Mouse (Mus musculus): ENCODE measurements around the gene St8sia1. TPM values are rescaled to one million over a fixed set of nuclear protein-coding genes. Genes with fewer than 3 reads are reported as not detected.
"Not testable (repeated sequence)": the region's sequence is repeated elsewhere in the genome, so short reads cannot be mapped to it uniquely, and the experiment has no call there.

Gene St8sia1
- polyA plus RNA-seq, 1 experiment from 2014 or later = 0.98 TPM

DNA sequence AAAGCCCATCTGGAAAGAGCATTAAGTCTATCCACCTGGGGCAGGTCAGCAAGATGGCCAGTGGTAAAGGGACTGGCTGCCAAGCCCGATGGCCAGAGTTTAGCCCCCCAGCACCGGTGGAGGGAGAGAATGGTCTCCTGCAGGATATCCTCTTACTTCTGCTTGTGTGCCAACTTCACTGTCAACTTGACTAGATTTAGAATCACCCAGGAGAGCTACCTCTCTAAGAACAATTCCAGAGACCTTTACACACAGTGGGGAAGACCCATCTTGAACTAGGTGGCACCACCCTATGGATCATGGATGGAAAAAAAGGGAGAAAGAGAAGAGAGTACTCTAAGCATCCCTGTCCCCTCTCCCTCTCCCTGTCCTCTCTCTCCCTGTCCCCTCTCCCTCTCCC, 28.7 kb upstream of the St8sia1 start:
- Histone ChIP-seq H3K4me2 (replicated peaks) (no peak overlapping the region), H3K9me3 (replicated peaks) (no peaks in the 10 kb centered on the region), H3K9ac (no peak overlapping the region), H3K4me3 (replicated peaks) (no peak overlapping the region), H3K27ac (replicated peaks) (no peak overlapping the region), H3K36me3 (no peaks in the 10 kb centered on the region), H3K4me1 (peaks cover 7% of the 10 kb centered on the region), H3K27me3 (no peaks in the 10 kb centered on the region)
- 79% methylated on average over 2 of the region's 2 CpGs for WGBS
- no peak for ATAC-seq (ENCODE audit: insufficient number of reproducible peaks, low FRiP score, low TSS enrichment, low read depth)

DNA sequence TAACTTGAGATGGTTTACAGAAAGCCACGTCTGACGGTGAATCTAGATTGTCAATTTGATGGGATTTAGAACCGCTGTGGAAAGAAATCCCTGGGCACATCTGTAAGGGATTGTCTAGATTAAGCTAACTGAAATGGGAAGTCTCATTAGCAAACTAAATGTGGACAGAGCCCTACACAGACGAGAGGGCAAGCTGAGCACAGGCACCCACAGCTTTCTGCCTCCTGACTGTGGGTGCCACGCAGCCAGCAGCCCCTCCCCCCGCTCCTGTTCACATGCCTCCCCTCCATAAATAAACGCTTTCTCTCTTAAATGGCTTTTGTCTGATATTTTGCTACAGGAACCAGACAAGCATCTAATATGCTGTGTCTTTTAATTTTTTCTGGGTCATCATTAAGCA, 27.8 kb upstream of the St8sia1 start:
- WGBS = 28% methylated on average over 7 of the region's 7 CpGs

DNA sequence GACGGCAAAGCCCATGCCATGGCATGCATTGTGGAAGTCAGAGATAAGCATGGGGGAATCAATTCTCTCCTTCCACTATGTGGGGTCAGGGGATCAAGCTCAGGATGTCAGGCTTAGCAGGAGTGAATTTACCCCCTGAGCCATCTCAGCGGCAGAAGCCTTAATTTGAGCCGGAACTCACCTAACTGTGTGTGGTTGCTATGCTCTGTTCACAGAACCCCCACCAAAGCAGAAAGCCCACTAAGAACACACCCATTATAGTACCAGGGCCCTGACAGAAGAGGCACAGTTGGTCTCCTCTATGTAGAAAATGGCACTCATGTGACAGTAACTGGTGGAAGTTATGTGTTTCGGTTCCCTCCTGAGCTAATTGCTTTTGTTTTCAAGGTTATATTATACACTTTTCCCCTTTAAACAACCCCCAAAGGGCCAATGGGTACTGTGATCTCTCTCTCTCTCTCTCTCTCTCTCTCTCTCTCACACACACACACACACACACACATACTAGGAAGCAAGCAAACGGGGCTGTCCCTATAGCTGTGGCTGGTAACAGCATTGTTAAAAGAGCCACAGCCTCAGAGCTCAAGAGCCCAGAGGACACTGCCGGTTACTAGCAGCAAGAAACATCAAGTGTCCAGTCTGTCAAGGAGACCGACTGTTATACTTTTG, 27.3 kb upstream of the St8sia1 start:
- no peaks in the 10 kb centered on the region for H3K27me3 ChIP-seq
- peaks cover 7% of the 10 kb centered on the region for H3K4me1 ChIP-seq
- H3K9me3 ChIP-seq (replicated peaks) = no peaks in the 10 kb centered on the region
- 36% methylated on average over 7 of the region's 7 CpGs for WGBS
- H3K27ac ChIP-seq (replicated peaks) = no peak overlapping the region
- H3K4me3 ChIP-seq (replicated peaks) = no peak overlapping the region
- H3K4me2 ChIP-seq (replicated peaks) = no peak overlapping the region
- H3K9ac ChIP-seq = no peak overlapping the region
- ATAC-seq (ENCODE audit: insufficient number of reproducible peaks, low FRiP score, low TSS enrichment, low read depth) = no peak
- H3K36me3 ChIP-seq = no peaks in the 10 kb centered on the region

More for the DNA sequence above, 27.8 kb upstream of the St8sia1 start:
- no peak for ATAC-seq (ENCODE audit: insufficient number of reproducible peaks, low FRiP score, low TSS enrichment, low read depth)
- no peak overlapping the region for H3K9ac ChIP-seq
- H3K4me1 ChIP-seq = peaks cover 7% of the 10 kb centered on the region
- H3K9me3 ChIP-seq (replicated peaks) = no peaks in the 10 kb centered on the region
- H3K4me2 ChIP-seq (replicated peaks) = no peak overlapping the region
- H3K27me3 ChIP-seq = no peaks in the 10 kb centered on the region
- H3K36me3 ChIP-seq = no peaks in the 10 kb centered on the region
- H3K27ac ChIP-seq (replicated peaks) = no peak overlapping the region
- no peak overlapping the region for H3K4me3 ChIP-seq (replicated peaks)

DNA sequence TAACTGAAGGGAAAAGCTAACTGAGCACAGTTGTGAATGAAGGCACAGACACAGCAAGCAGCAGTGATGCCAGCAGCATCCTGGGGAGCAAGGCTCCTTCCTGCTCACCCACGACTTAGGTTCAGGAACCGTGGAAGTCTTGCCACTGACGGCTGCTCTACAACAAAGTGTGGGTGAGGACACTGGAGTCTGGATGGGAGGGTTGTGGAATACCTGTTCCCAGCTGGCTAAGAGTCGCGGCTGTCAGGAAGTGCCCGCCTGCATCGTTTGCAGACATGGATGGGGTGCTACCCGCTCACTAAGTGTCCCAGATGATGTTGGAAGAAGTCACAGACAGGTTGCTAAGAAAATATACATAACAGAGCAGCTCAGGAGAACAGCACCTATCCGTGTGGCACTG, 26.3 kb upstream of the St8sia1 start:
- no peak overlapping the region for H3K4me3 ChIP-seq (replicated peaks)
- 76% methylated on average over 9 of the region's 9 CpGs for WGBS
- no peak for ATAC-seq (ENCODE audit: insufficient number of reproducible peaks, low FRiP score, low TSS enrichment, low read depth)
- H3K27ac ChIP-seq (replicated peaks) = no peak overlapping the region
- no peaks in the 10 kb centered on the region for H3K27me3 ChIP-seq
- H3K9ac ChIP-seq = no peak overlapping the region
- no peaks in the 10 kb centered on the region for H3K9me3 ChIP-seq (replicated peaks)
- no peaks in the 10 kb centered on the region for H3K36me3 ChIP-seq
- H3K4me1 ChIP-seq = peaks cover 7% of the 10 kb centered on the region
- no peak overlapping the region for H3K4me2 ChIP-seq (replicated peaks)

DNA sequence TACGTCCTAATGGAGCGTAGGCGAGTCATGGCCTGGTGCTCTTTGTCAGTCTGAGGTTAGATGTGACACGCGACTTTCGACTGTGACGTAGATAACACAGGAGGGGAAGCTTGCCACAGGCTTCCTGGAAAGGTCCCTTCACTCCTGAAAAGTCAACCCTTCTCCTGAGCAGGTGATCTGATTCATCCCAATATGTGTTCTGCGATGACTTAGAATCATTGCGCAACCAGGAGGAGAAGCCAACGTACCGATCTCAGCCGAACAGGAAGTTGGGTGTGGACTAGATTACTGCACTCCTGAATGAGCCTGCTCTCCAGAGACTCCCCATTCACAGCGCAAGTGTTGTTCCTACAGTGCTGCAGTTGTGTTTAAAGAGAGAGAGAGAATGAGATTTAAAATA, 25.2 kb upstream of the St8sia1 start:
- WGBS = 84% methylated on average over 13 of the region's 13 CpGs
- Histone ChIP-seq H3K4me3 (replicated peaks) (no peak overlapping the region), H3K4me1 (peaks cover 7% of the 10 kb centered on the region), H3K36me3 (no peaks in the 10 kb centered on the region), H3K27ac (replicated peaks) (no peak overlapping the region), H3K4me2 (replicated peaks) (no peak overlapping the region), H3K9me3 (replicated peaks) (no peaks in the 10 kb centered on the region), H3K9ac (no peak overlapping the region), H3K27me3 (no peaks in the 10 kb centered on the region)
- no peak for ATAC-seq (ENCODE audit: insufficient number of reproducible peaks, low FRiP score, low TSS enrichment, low read depth)

DNA sequence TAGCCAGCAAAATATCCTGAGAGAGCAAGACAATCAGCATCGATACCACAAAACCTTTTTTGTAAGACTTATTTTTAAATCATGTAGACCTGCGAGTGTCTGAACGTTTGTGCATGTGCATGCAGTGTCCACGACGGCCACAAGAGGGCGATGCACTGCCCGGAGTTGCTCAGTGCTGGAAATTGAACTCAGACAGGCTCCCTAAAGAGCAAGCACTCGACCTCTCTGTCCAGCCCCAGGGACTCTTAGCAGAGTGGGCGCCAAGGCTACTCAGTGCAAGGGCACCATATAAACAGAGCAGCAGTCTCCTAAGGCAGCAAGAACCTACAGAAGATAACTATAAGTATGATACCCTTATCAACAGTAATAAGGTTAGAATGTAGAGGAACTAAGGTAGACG, 24.5 kb upstream of the St8sia1 start:
- Histone ChIP-seq H3K9ac (no peak overlapping the region), H3K4me1 (peaks cover 2% of the 10 kb centered on the region), H3K9me3 (replicated peaks) (no peaks in the 10 kb centered on the region), H3K27me3 (no peaks in the 10 kb centered on the region), H3K4me2 (replicated peaks) (no peak overlapping the region), H3K36me3 (no peaks in the 10 kb centered on the region), H3K27ac (replicated peaks) (no peak overlapping the region), H3K4me3 (replicated peaks) (no peak overlapping the region)
- ATAC-seq (ENCODE audit: insufficient number of reproducible peaks, low FRiP score, low TSS enrichment, low read depth) = no peak
- 28% methylated on average over 10 of the region's 10 CpGs for WGBS

DNA sequence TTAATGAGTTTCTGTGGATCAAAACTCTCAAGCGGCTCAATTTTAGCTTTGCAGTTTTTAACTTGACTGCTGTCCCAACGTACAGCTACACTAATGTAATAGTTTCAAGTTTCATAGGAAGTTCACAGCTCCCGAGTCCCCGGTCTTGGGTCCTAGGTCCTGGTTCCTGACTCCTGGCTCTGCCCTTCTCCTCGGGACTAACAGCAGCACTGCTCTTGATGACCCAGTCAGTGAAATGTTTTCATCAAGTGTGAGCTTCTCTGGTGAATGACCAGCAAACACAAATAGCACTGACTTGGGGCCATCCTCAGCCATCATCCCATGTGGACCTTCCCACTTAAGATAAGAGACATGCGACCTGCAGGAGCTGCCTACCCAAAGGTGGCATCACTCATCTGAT, 24.0 kb upstream of the St8sia1 start:
- no peak overlapping the region for H3K9ac ChIP-seq
- no peak for ATAC-seq (ENCODE audit: insufficient number of reproducible peaks, low FRiP score, low TSS enrichment, low read depth)
- no peaks in the 10 kb centered on the region for H3K9me3 ChIP-seq (replicated peaks)
- no peak overlapping the region for H3K4me3 ChIP-seq (replicated peaks)
- no peaks in the 10 kb centered on the region for H3K4me1 ChIP-seq
- no peak overlapping the region for H3K4me2 ChIP-seq (replicated peaks)
- H3K36me3 ChIP-seq = no peaks in the 10 kb centered on the region
- 50% methylated on average over 6 of the region's 6 CpGs for WGBS
- H3K27me3 ChIP-seq = no peaks in the 10 kb centered on the region
- no peak overlapping the region for H3K27ac ChIP-seq (replicated peaks)

DNA sequence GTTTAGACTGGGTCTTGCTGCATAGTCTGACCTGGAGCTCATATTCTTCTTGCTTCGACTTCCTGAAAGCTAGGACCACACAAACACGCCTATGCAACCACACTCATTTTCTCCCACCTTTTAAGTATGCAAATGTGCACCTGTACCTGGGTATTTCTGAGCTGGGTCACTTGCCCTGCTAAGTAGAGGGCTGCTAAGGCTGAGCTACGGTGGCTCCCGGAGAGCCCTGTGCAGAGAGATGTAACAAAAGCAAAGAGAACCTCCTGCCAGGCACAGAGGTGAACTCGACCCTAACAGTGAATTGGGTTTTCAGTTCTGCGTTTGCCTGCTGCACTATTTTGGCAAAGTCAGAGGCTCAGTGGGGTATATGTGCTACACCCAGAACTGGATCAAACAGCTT, 23.4 kb upstream of the St8sia1 start:
- Histone ChIP-seq H3K36me3 (no peaks in the 10 kb centered on the region), H3K4me2 (replicated peaks) (no peak overlapping the region), H3K4me1 (no peaks in the 10 kb centered on the region), H3K27ac (replicated peaks) (no peak overlapping the region), H3K9me3 (replicated peaks) (no peaks in the 10 kb centered on the region), H3K4me3 (replicated peaks) (no peak overlapping the region), H3K27me3 (no peaks in the 10 kb centered on the region), H3K9ac (no peak overlapping the region)
- no peak for ATAC-seq (ENCODE audit: insufficient number of reproducible peaks, low FRiP score, low TSS enrichment, low read depth)
- 63% methylated on average over 6 of the region's 6 CpGs for WGBS

DNA sequence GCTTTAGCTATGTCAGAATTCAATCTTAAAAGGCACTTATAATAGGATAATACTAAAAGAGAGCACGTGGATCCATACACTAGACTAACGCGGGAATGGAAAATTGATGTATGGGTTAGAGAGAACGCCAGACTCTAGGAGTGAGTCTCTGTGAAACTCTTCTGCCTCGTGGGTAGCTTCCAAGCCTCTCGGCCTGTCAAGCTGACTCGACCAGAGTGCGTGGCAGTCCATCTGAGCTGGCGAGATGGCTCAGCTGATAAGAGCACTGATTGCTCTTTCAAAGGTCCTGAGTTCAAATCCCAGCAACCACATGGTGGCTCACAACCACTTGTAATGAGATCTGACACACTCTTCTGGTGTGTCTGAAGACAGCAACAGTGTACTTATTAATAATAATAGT, 22.5 kb upstream of the St8sia1 start:
- ATAC-seq (ENCODE audit: insufficient number of reproducible peaks, low FRiP score, low TSS enrichment, low read depth); H3K27ac ChIP-seq (replicated peaks); H3K9me3 ChIP-seq (replicated peaks); H3K36me3 ChIP-seq; H3K4me3 ChIP-seq (replicated peaks); H3K4me2 ChIP-seq (replicated peaks); H3K4me1 ChIP-seq; H3K27me3 ChIP-seq; H3K9ac ChIP-seq: not testable (repeated sequence)
- 84% methylated on average over 9 of the region's 9 CpGs for WGBS

DNA sequence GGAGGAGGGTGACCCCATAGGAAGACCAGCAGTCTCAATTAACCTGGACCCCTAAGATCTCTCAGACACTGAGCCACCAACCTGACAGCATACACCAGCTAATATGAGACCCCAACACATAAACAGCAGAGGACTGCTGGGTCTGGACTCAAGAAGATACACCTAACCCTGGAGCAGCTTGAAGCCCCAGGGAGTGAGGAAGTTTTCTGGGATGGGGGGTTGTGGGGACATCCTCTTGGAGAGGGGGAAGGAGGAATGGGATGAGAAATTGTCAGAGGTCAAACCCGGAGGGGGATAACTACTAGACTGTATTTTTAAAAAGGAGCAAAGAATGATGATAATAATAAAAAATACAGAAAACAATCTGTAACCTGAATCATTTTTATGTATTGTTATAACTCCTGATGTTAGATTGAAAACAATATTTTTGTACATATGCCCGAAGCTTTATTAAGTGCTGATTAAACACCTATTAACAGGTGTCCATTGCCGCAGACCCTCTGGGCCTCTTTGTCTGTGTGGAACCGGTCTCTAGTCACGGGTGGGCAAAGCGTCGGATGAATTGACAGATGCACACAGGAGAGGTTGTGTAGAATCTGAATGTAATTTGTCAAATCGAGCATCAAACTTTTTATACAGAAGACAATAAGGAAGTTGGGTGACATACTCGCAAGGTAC, 21.4 kb upstream of the St8sia1 start:
- H3K27ac ChIP-seq (replicated peaks); H3K9me3 ChIP-seq (replicated peaks); H3K4me3 ChIP-seq (replicated peaks); ATAC-seq (ENCODE audit: insufficient number of reproducible peaks, low FRiP score, low TSS enrichment, low read depth); H3K4me1 ChIP-seq; H3K36me3 ChIP-seq; H3K4me2 ChIP-seq (replicated peaks); H3K9ac ChIP-seq; H3K27me3 ChIP-seq: not testable (repeated sequence)
- 86% methylated on average over 9 of the region's 9 CpGs for WGBS

DNA sequence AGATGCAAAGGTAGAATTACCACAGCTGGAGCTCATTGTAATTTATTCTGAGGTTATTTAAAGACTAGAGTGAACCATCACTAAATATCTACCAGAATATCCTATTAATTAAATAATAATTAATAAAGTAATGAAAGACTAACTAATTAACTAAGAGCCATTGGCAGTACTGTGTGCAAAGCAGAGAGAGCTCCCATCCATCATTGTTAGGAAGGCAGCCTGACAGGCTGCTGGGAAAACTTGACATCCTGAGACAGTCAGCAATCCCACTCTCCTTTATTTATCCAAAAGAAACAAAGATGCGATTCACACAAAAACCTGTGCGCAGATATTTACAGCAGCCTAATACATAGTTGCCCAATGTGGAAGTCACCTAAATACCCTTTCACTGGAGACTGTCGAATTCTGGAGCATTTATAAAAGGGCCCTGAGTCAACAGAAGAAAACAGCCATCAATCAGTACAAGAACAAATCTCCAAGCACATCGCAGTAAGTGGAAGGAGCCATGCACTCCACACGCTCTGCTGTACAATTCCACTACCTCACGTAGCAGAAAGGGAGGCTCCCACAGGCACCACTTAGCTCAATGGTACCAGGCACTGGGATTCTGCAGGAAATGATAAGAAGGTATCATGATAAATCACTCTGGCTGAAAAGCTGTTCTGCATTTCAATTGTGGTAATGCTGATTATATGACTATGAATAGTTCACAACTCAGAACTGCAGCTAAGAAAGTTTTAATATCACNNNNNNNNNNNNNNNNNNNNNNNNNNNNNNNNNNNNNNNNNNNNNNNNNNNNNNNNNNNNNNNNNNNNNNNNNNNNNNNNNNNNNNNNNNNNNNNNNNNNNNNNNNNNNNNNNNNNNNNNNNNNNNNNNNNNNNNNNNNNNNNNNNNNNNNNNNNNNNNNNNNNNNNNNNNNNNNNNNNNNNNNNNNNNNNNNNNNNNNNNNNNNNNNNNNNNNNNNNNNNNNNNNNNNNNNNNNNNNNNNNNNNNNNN, 15.7 kb upstream of the St8sia1 start:
- ATAC-seq (ENCODE audit: insufficient number of reproducible peaks, low FRiP score, low TSS enrichment, low read depth) = no peak
- H3K4me2 ChIP-seq (replicated peaks) = no peak overlapping the region
- 42% methylated on average over 6 of the region's 6 CpGs for WGBS
- H3K27me3 ChIP-seq = no peaks in the 10 kb centered on the region
- no peak overlapping the region for H3K27ac ChIP-seq (replicated peaks)
- no peak overlapping the region for H3K9ac ChIP-seq
- H3K4me1 ChIP-seq = no peaks in the 10 kb centered on the region
- H3K36me3 ChIP-seq = no peaks in the 10 kb centered on the region
- H3K4me3 ChIP-seq (replicated peaks) = no peak overlapping the region
- H3K9me3 ChIP-seq (replicated peaks) = no peaks in the 10 kb centered on the region

Measured in embryonic facial prominence, embryonic 15.5 days (tissue).